Mouse (Mus musculus) heart, embryonic 13.5 days (tissue): ENCODE results near the gene Wiz. TPM values are rescaled to one million over a fixed set of nuclear protein-coding genes. Genes with fewer than 3 reads are reported as not detected.
A peak's percentile ranks its signal among the peaks of the same experiment; 100 is the strongest.

Experiments used
- ATAC-seq: fragments of 200-750 bp; cut with Nextera tagmentation; 2 replicates; pipeline ENCODE4 v1.8.0; 2017; ENCODE audit warnings: moderate TSS enrichment; ENCODE audit not compliant: insufficient number of reproducible peaks, low FRiP score, low TSS enrichment; ENCODE audit errors: extremely low read depth
- H3K27ac ChIP-seq: fragments of 300-500 bp; sonication (generic); replicated peaks from 2 replicates; pipeline ENCODE4 v1.5.1; 2015; ENCODE audit warnings: moderate library complexity, mild to moderate bottlenecking, inconsistent platforms
- H3K27me3 ChIP-seq: fragments of 300-500 bp; sonication (generic); replicated peaks from 2 replicates; pipeline ENCODE4 v1.6.1; 2015; ENCODE audit warnings: mild to moderate bottlenecking, inconsistent platforms
- H3K36me3 ChIP-seq: fragments of 300-500 bp; sonication (generic); 2 replicates; pipeline ENCODE4 v1.6.1; 2015; ENCODE audit warnings: mild to moderate bottlenecking, inconsistent platforms
- H3K4me1 ChIP-seq: fragments of 300-500 bp; sonication (generic); 2 replicates; pipeline ENCODE4 v1.6.1; 2015; ENCODE audit warnings: inconsistent platforms
- H3K4me2 ChIP-seq: fragments of 300-500 bp; sonication (generic); 2 replicates; pipeline ENCODE4 v1.6.1; 2015; ENCODE audit warnings: inconsistent platforms, mild to moderate bottlenecking, moderate library complexity
- H3K4me3 ChIP-seq: fragments of 300-500 bp; sonication (generic); 2 replicates; pipeline ENCODE4 v1.5.1; 2015; ENCODE audit warnings: moderate library complexity, mild to moderate bottlenecking, inconsistent platforms
- H3K9ac ChIP-seq: fragments of 300-500 bp; sonication (generic); 2 replicates; pipeline ENCODE4 v1.6.1; 2015; ENCODE audit warnings: inconsistent platforms, mild to moderate bottlenecking, moderate library complexity
- H3K9me3 ChIP-seq: fragments of 300-500 bp; sonication (generic); 2 replicates; pipeline ENCODE4 v1.6.1; 2016; ENCODE audit warnings: inconsistent platforms
- WGBS: fragments of 180-500 bp; shearing (Covaris S2); methylation state at CpG from one replicate; pipeline ENCODE4 v1.1.7; 2015; ENCODE audit warnings: mixed read lengths; 5-methylcytosine and 5-hydroxymethylcytosine counted together
- polyA plus RNA-seq: library from polyadenylated mRNA; unstranded; fragments of >200 nt; fragmentation: Nextera tagmentation; extraction: Ambion mirVana; gene quantifications from 2 replicates; pipeline ENCODE4 v1.2.1, GENCODE M21; 2015

Wiz gene
- 10.9 and 12.4 TPM in 2 replicates for polyA plus RNA-seq

- Histone ChIP-seq H3K4me2 (peak within 1 kb of the TSS; percentile 99), H3K4me1 (peaks cover 36% of the 10 kb centered on the region), H3K4me3 (peak within 1 kb of the TSS; percentile 86), H3K27ac (peak within 1 kb of the TSS; percentile 77), H3K36me3 (peaks cover 8% of the 10 kb centered on the region), H3K9ac (peak within 1 kb of the TSS; percentile 91), H3K9me3 (no peaks in the 10 kb centered on the region), H3K27me3 (peaks cover 36% of the 10 kb centered on the region)
- WGBS = 1% methylated on average over 23 of the region's 44 CpGs
- ATAC-seq = peak; percentile 82
Observed at GRCm38 (mm10) chr17:32389101-32389659, at the start of gene Wiz. Wiz (minus strand) TSS chr17:32389439.

- no peak for ATAC-seq
- Histone ChIP-seq H3K27me3 (peaks cover 14% of the 10 kb centered on the region; the same call in 1 of the 2 replicates), H3K4me2 (no peak overlapping the region), H3K36me3 (no peaks in the 10 kb centered on the region), H3K9ac (no peak overlapping the region), H3K4me1 (no peaks in the 10 kb centered on the region), H3K4me3 (no peak overlapping the region), H3K27ac (no peak overlapping the region), H3K9me3 (no peaks in the 10 kb centered on the region)
- 86% methylated on average over 4 of the region's 4 CpGs for WGBS
Observed at GRCm38 (mm10) chr17:32437106-32437505, 47.9 kb upstream of the Wiz start.

GRCm38 (mm10) chr17:32435151-32435550, 45.9 kb upstream of the Wiz start:
- no peak overlapping the region for H3K27ac ChIP-seq
- peaks cover 4% of the 10 kb centered on the region; the same call in 1 of the 2 replicates for H3K27me3 ChIP-seq
- H3K9ac ChIP-seq = no peak overlapping the region
- H3K36me3 ChIP-seq = no peaks in the 10 kb centered on the region
- no peak for ATAC-seq
- WGBS = 67% methylated on average over 5 of the region's 5 CpGs
- no peaks in the 10 kb centered on the region for H3K4me1 ChIP-seq
- no peak overlapping the region for H3K4me3 ChIP-seq
- no peaks in the 10 kb centered on the region for H3K9me3 ChIP-seq
- no peak overlapping the region for H3K4me2 ChIP-seq

- Histone ChIP-seq H3K4me1 (no peaks in the 10 kb centered on the region), H3K4me2 (no peak overlapping the region), H3K27ac (no peak overlapping the region), H3K9ac (no peak overlapping the region), H3K36me3 (no peaks in the 10 kb centered on the region), H3K27me3 (0 out of 2 replicates have a peak, but pooled peaks cover under 1% of the 10 kb centered on the region), H3K9me3 (no peaks in the 10 kb centered on the region), H3K4me3 (no peak overlapping the region)
- WGBS = 45% methylated on average over 4 of the region's 4 CpGs
- no peak for ATAC-seq
Observed at GRCm38 (mm10) chr17:32434324-32434723, 45.1 kb upstream of the Wiz start.

GRCm38 (mm10) chr17:32431972-32432371, 42.7 kb upstream of the Wiz start:
- H3K9me3 ChIP-seq = no peaks in the 10 kb centered on the region
- 45% methylated on average over 3 of the region's 3 CpGs for WGBS
- no peak for ATAC-seq

GRCm38 (mm10) chr17:32426610-32427009, 37.4 kb upstream of the Wiz start:
- H3K9ac ChIP-seq = no peak overlapping the region
- no peak for ATAC-seq
- peaks cover 16% of the 10 kb centered on the region for H3K27me3 ChIP-seq
- no peaks in the 10 kb centered on the region for H3K4me1 ChIP-seq
- no peak overlapping the region for H3K4me2 ChIP-seq
- no peak overlapping the region for H3K27ac ChIP-seq
- H3K9me3 ChIP-seq = no peaks in the 10 kb centered on the region
- H3K4me3 ChIP-seq = no peak overlapping the region
- no peaks in the 10 kb centered on the region for H3K36me3 ChIP-seq

More at GRCm38 (mm10) chr17:32431972-32432371, 42.7 kb upstream of the Wiz start:
- Histone ChIP-seq H3K36me3 (no peaks in the 10 kb centered on the region), H3K9ac (no peak overlapping the region), H3K4me1 (no peaks in the 10 kb centered on the region), H3K27me3 (peaks cover 11% of the 10 kb centered on the region), H3K4me2 (no peak overlapping the region), H3K27ac (no peak overlapping the region), H3K4me3 (no peak overlapping the region)

GRCm38 (mm10) chr17:32424034-32424433, 34.8 kb upstream of the Wiz start, which contains the start of gene Pglyrp2:
Pglyrp2 (minus strand) TSS chr17:32424167.
- no peaks in the 10 kb centered on the region for H3K9me3 ChIP-seq
- H3K9ac ChIP-seq = no peak within 1 kb of the TSS
- no peak within 1 kb of the TSS for H3K4me3 ChIP-seq
- no peak for ATAC-seq
- no peaks in the 10 kb centered on the region for H3K36me3 ChIP-seq
- no peaks in the 10 kb centered on the region for H3K4me1 ChIP-seq
- H3K4me2 ChIP-seq = no peak within 1 kb of the TSS
- 72% methylated on average over 2 of the region's 2 CpGs for WGBS
- no peak within 1 kb of the TSS for H3K27ac ChIP-seq
- H3K27me3 ChIP-seq = peaks cover 16% of the 10 kb centered on the region

- Histone ChIP-seq H3K9me3 (no peaks in the 10 kb centered on the region), H3K4me1 (no peaks in the 10 kb centered on the region), H3K4me2 (no peak overlapping the region), H3K27me3 (peaks cover 22% of the 10 kb centered on the region), H3K9ac (no peak overlapping the region), H3K36me3 (no peaks in the 10 kb centered on the region), H3K27ac (no peak overlapping the region), H3K4me3 (no peak overlapping the region)
- 78% methylated on average over 8 of the region's 8 CpGs for WGBS
- ATAC-seq = no peak
Observed at GRCm38 (mm10) chr17:32420781-32421180, 31.5 kb upstream of the Wiz start.

- 66% methylated on average over 2 of the region's 2 CpGs for WGBS
Observed at GRCm38 (mm10) chr17:32419989-32420388, 30.8 kb upstream of the Wiz start.

GRCm38 (mm10) chr17:32416771-32417170, 27.5 kb upstream of the Wiz start:
- no peak for ATAC-seq
- Histone ChIP-seq H3K4me3 (no peak overlapping the region), H3K4me1 (no peaks in the 10 kb centered on the region), H3K36me3 (no peaks in the 10 kb centered on the region), H3K9ac (no peak overlapping the region), H3K4me2 (no peak overlapping the region), H3K9me3 (no peaks in the 10 kb centered on the region), H3K27ac (no peak overlapping the region), H3K27me3 (peaks cover 45% of the 10 kb centered on the region)
- 90% methylated on average over 14 of the region's 14 CpGs for WGBS

More at GRCm38 (mm10) chr17:32419989-32420388, 30.8 kb upstream of the Wiz start:
- no peak for ATAC-seq
- H3K4me1 ChIP-seq = no peaks in the 10 kb centered on the region
- H3K27me3 ChIP-seq = peaks cover 30% of the 10 kb centered on the region
- no peak overlapping the region for H3K9ac ChIP-seq
- H3K4me2 ChIP-seq = no peak overlapping the region
- no peaks in the 10 kb centered on the region for H3K36me3 ChIP-seq
- H3K9me3 ChIP-seq = no peaks in the 10 kb centered on the region
- H3K27ac ChIP-seq = no peak overlapping the region
- H3K4me3 ChIP-seq = no peak overlapping the region

- Histone ChIP-seq H3K27ac (no peak overlapping the region), H3K4me3 (peak overlapping the region; percentile 33), H3K4me1 (no peaks in the 10 kb centered on the region), H3K4me2 (peak overlapping the region; percentile 56), H3K9me3 (no peaks in the 10 kb centered on the region), H3K27me3 (peaks cover 45% of the 10 kb centered on the region), H3K36me3 (no peaks in the 10 kb centered on the region), H3K9ac (no peak overlapping the region)
- no peak for ATAC-seq
- 25% methylated on average over 24 of the region's 24 CpGs for WGBS
Observed at GRCm38 (mm10) chr17:32415417-32416020, 26.3 kb upstream of the Wiz start.

GRCm38 (mm10) chr17:32411898-32412297, 22.7 kb upstream of the Wiz start:
- no peak overlapping the region for H3K4me2 ChIP-seq
- no peaks in the 10 kb centered on the region for H3K4me1 ChIP-seq
- WGBS = 84% methylated on average over 6 of the region's 6 CpGs
- H3K27ac ChIP-seq = no peak overlapping the region
- H3K9ac ChIP-seq = no peak overlapping the region
- H3K36me3 ChIP-seq = no peaks in the 10 kb centered on the region
- no peaks in the 10 kb centered on the region for H3K9me3 ChIP-seq
- H3K27me3 ChIP-seq = peaks cover 35% of the 10 kb centered on the region
- ATAC-seq = no peak
- H3K4me3 ChIP-seq = no peak overlapping the region
